Mouse (Mus musculus) lung, adult 2 months (tissue): ENCODE measurements at regions not wholly inside any gene's neighbourhood (a gene's known extent, or its start where the extent isn't known, plus 50 kb on each side); places are given as distances from the start of the nearest gene placed in this dataset.

ENCODE experiments used
- CTCF ChIP-seq: fragments of 200-500 bp; IDR thresholded peaks from 2 replicates; pipeline ENCODE4 v1.5.1; 2011; ENCODE audit warnings: mild to moderate bottlenecking, low read length, control low read depth; ENCODE audit not compliant: insufficient read depth
- POLR2A ChIP-seq: fragments of 200-500 bp; IDR thresholded peaks from 2 replicates; pipeline ENCODE4 v1.6.1; 2011; ENCODE audit warnings: low read depth, mild to moderate bottlenecking, control low read depth, low read length, borderline replicate concordance; ENCODE audit errors: extremely low read depth

GRCm38 (mm10) chr4:140427039-140427438 is 180.5 kb upstream of the Igsf21 start:
- TF ChIP-seq CTCF: no peak
- no peak for TF ChIP-seq POLR2A
